Mouse (Mus musculus) spleen, adult 2 months (tissue): ENCODE measurements around the gene Cilp. TPM values are rescaled to one million over a fixed set of nuclear protein-coding genes. Genes with fewer than 3 reads are reported as not detected.

Experiments
- DNase-seq, 2 experiments: peaks; one replicate each; pipeline versions ENCODE4 v3.0.0 to v3.0.0-alpha.2; 2012 to 2021; ENCODE audit warnings: low spot score in 2 of 2, low read depth in 1 of 2
- H3K27ac ChIP-seq: fragments of 200-500 bp; 2 replicates; pipeline ENCODE4 v1.5.1; 2012; ENCODE audit warnings: low read length, inconsistent platforms; ENCODE audit not compliant: insufficient read depth
- H3K27me3 ChIP-seq: fragments of 200-500 bp; 2 replicates; pipeline ENCODE4 v1.6.1; 2012; ENCODE audit warnings: mild to moderate bottlenecking, moderate library complexity, low read length, inconsistent platforms; ENCODE audit not compliant: control insufficient read depth, insufficient read depth
- H3K36me3 ChIP-seq: fragments of 200-500 bp; 2 replicates; pipeline ENCODE4 v1.6.1; 2012; ENCODE audit warnings: mild to moderate bottlenecking, low read length, inconsistent platforms; ENCODE audit not compliant: control insufficient read depth, insufficient read depth
- H3K4me1 ChIP-seq: fragments of 200-500 bp; 2 replicates; pipeline ENCODE4 v1.6.1; 2011; ENCODE audit warnings: inconsistent platforms; ENCODE audit not compliant: control insufficient read depth, insufficient read depth, insufficient read length
- H3K4me3 ChIP-seq: fragments of 200-500 bp; 2 replicates; pipeline ENCODE4 v1.5.1; 2011; ENCODE audit warnings: mild to moderate bottlenecking, inconsistent platforms; ENCODE audit not compliant: insufficient read depth, insufficient read length; ENCODE audit errors: extremely low read depth
- CTCF ChIP-seq: fragments of 200-500 bp; IDR thresholded peaks from 2 replicates; pipeline ENCODE4 v1.5.1; 2011; ENCODE audit warnings: mild to moderate bottlenecking, inconsistent platforms; ENCODE audit not compliant: insufficient read depth, insufficient read length, insufficient replicate concordance; ENCODE audit errors: extremely low read depth
- POLR2A ChIP-seq: fragments of 200-500 bp; IDR thresholded peaks from 2 replicates; pipeline ENCODE4 v1.6.1; 2011; ENCODE audit warnings: low read depth, low read length, inconsistent platforms
- WGBS: fragments of 180-500 bp; shearing (Covaris S2); methylation state at CpG from one replicate; pipeline ENCODE4 v1.1.7; 2018; 5-methylcytosine and 5-hydroxymethylcytosine counted together
- polyA plus RNA-seq: library from polyadenylated mRNA; depleted of rRNA; stranded (reverse); fragments of >200 nt; gene quantifications from 2 replicates; pipeline ENCODE4 v1.2.3, GENCODE M21; 2012

Gene Cilp
- polyA plus RNA-seq, 1 experiment, result 2.5 TPM

GRCm38 (mm10) chr9:65225795-65226194 lies 39.2 kb upstream of the Cilp start:
- Histone ChIP-seq H3K36me3 (0 out of 2 replicates have a peak, but pooled peaks cover 2% of the 10 kb centered on the region), H3K4me3 (no peak overlapping the region), H3K27ac (no peak overlapping the region), H3K27me3 (no peaks in the 10 kb centered on the region), H3K4me1 (no peaks in the 10 kb centered on the region)
- TF ChIP-seq POLR2A, result no peak
- no peak for TF ChIP-seq CTCF
- DNase-seq, result no peak
- WGBS, result 65% methylated on average over 4 of the region's 4 CpGs

GRCm38 (mm10) chr9:65230250-65230649 lies 34.7 kb upstream of the Cilp start:
- Histone ChIP-seq H3K4me3 (no peak overlapping the region), H3K27me3 (no peaks in the 10 kb centered on the region), H3K27ac (no peak overlapping the region), H3K36me3 (peaks cover 2% of the 10 kb centered on the region; the same call in 1 of the 2 replicates), H3K4me1 (peaks cover 2% of the 10 kb centered on the region; the same call in 1 of the 2 replicates)
- no peak for TF ChIP-seq POLR2A
- TF ChIP-seq CTCF, result no peak
- DNase-seq, result no peak
- 86% methylated on average over 6 of the region's 6 CpGs for WGBS

- Histone ChIP-seq H3K4me3 (no peak overlapping the region), H3K4me1 (peaks cover 2% of the 10 kb centered on the region; the same call in 1 of the 2 replicates), H3K36me3 (peaks cover 2% of the 10 kb centered on the region; the same call in 1 of the 2 replicates), H3K27ac (no peak overlapping the region), H3K27me3 (no peaks in the 10 kb centered on the region)
- no peak for DNase-seq
- TF ChIP-seq CTCF (no peak), POLR2A (no peak)
- 91% methylated on average over 8 of the region's 8 CpGs for WGBS
Observed at GRCm38 (mm10) chr9:65231284-65231683, 33.7 kb upstream of the Cilp start.

GRCm38 (mm10) chr9:65233243-65233985 lies 31.6 kb upstream of the Cilp start:
- no peak for TF ChIP-seq POLR2A
- no peak overlapping the region for H3K4me3 ChIP-seq
- H3K36me3 ChIP-seq, result peaks cover 2% of the 10 kb centered on the region; the same call in 1 of the 2 replicates
- peaks cover 2% of the 10 kb centered on the region; the same call in 1 of the 2 replicates for H3K4me1 ChIP-seq
- 95% methylated on average over 9 of the region's 9 CpGs for whole genome bisulfite sequencing
- no peaks in the 10 kb centered on the region for H3K27me3 ChIP-seq
- DNase-seq, result no peak
- no peak overlapping the region for H3K27ac ChIP-seq

GRCm38 (mm10) chr9:65234734-65235133 lies 30.2 kb upstream of the Cilp start:
- Histone ChIP-seq H3K27me3 (no peaks in the 10 kb centered on the region), H3K36me3 (peaks cover 2% of the 10 kb centered on the region; the same call in 1 of the 2 replicates), H3K4me1 (peaks cover 2% of the 10 kb centered on the region; the same call in 1 of the 2 replicates), H3K4me3 (no peak overlapping the region), H3K27ac (no peak overlapping the region)
- 98% methylated on average over 3 of the region's 3 CpGs for WGBS
- TF ChIP-seq POLR2A (no peak), CTCF (no peak)
- no peak for DNase-seq

- 64% methylated on average over 1 of the region's 1 CpGs for WGBS
- Histone ChIP-seq H3K27ac (no peak overlapping the region), H3K27me3 (no peaks in the 10 kb centered on the region), H3K4me3 (no peak overlapping the region), H3K36me3 (no peaks in the 10 kb centered on the region; the same call in 1 of the 2 replicates), H3K4me1 (peaks cover 2% of the 10 kb centered on the region; the same call in 1 of the 2 replicates)
- no peak for TF ChIP-seq CTCF
- TF ChIP-seq POLR2A, result no peak
- no peak for DNase-seq
Observed at GRCm38 (mm10) chr9:65235601-65236000, 29.4 kb upstream of the Cilp start.

GRCm38 (mm10) chr9:65237616-65238015 lies 27.4 kb upstream of the Cilp start:
- DNase-seq, result no peak
- Histone ChIP-seq H3K36me3 (no peaks in the 10 kb centered on the region; the same call in 1 of the 2 replicates), H3K4me1 (no peaks in the 10 kb centered on the region), H3K4me3 (no peak overlapping the region), H3K27ac (no peak overlapping the region), H3K27me3 (no peaks in the 10 kb centered on the region)
- 88% methylated on average over 11 of the region's 11 CpGs for WGBS
- TF ChIP-seq CTCF (no peak), POLR2A (no peak)
